Mouse (Mus musculus): ENCODE data around the gene Tmem40.

Gene Tmem40

GRCm38 (mm10) chr6:115698699-115699098, 63.5 kb downstream of the Tmem40 start:
- DNase-seq = no peak

DNA sequence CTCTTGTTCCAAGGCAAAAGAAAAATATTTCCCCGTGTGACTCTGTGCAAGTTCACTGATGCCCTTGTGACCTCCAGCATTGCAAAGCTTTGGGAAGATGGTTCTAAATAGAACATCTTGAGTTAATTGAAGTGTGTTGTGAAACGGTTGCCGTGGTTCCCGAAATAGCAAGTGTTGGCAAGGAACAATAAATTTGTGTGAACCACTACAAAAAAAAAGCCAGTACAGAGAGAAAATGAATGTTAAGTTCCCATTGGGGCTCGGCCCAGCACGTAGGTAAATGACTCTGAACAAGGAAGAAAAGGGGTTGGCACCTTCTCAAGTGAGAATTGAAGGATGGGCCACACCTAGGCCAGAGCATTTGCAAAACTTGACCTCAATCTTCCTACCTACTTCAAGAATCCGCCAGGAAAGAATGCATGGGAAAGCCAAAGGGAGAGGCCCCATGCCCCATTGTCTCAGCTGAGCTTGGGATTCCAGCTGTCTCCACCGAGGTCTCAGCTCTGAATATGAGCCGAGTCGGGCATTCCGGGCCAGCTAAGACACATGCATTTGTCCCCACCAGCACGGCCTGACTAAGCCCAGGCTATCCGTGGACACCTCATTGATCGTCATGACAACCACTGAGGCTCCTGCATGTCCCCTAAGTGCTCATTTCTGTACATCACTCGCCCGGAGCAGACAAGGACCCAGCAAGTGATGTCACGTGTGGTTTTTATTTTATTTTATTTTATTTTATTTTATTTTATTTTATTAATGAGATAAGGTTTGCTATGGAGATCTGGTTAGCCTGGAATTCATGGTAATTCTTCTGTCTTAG, 64.3 kb downstream of the Tmem40 start:
- no peak for DNase-seq

DNA sequence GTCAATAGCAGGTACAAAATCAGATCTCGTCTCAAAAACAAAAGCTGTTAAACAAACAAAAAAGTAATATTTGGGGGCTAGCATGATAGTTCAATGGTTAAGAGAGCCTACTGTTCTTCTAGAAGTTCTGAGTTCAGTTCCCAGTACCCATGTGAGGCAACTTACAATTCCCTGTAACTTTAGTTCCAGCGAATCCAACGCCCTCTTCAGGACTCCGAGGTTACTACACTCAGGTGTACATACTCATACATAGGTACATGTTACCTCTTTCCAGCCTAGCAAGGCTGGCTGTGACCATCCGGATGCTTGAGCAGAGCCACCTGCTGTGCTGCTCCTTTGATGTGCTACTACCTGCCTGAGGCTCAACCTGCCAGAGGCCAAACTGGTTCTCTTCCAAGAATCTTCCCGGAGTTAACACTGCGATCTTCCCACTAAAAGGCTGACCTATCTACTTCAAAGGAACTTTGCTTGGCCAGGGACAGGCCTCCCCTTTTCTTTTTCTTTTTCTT, 65.4 kb downstream of the Tmem40 start:
- no peak for DNase-seq

DNA sequence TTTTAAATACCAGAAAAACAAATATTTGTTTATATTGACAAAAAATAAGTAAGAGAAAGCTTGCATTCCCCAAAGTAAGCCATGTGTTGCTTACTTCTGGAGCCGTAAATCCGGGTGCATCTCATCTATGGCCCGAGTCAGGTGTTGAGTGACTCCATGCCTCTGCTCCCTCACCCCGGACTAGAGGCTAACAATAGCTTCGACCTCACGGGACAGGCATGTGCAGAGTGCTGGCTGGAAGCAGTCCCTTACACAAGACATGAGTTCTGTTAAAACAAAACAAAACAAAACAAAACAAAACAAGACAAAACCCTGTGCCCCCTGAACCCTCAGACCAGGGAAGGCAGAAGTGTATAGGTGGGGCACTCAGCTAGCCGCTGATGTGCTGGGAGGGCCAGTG, 67.1 kb downstream of the Tmem40 start:
- no peak for DNase-seq

DNA sequence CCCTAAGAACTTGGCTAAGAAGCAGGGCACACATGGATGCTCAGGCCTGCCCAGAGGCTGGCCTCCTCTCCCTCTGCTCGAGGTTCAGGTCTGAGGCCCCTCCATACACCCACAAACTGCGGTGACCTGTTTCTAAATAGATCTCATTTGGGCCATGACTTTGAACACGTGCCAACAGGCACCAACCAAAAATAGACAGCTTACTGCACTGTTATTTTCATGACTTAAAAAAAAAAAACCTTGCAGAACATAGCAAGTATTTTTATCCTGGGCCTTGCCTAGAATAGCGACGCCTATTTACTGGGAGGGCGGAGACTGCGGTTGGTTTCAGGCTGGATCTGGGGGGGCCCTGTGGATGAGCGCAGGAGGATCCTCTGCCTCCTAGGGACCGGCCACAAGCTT, 67.8 kb downstream of the Tmem40 start:
- peak; percentile 17 to 35 for DNase-seq

DNA sequence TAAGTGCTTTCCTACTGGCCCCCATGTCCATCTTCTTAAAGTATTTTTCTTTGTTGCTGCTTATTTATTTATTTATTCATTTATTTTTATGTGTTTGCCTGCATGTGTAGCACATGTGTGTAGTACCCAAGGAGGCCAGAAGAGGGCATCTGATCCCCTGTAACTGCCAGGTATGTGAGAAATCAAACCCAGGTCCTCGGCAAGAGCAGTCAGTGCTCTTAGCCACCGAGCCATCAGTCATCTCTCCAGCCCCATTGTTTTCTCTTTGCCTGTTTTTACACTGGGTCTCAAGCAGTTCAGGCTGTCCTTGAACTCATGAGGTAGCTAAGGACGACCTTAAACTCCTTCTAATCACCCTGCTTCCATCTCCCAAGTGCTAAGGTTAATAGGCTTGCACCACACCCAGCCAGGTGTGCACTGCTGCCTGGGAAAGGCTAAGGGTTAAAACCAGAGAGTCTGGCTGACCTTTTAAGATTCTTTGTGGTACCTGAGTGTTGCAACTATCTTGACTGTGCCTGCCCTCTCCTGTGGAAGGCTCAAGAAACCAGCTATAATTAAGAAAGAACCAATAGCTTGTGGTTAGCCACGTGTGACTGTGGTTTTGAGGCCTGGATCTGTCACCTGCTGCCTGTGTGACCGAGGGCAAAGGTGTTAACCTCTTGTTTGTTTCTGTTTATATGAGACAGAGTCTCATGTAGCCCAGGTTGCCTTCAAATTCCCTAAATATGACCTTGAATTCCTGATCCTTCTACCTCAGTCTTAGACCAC, 69.1 kb downstream of the Tmem40 start:
- DNase-seq = no peak

GRCm38 (mm10) chr6:115692163-115692950, 69.9 kb downstream of the Tmem40 start:
- DNase-seq = no peak

DNA sequence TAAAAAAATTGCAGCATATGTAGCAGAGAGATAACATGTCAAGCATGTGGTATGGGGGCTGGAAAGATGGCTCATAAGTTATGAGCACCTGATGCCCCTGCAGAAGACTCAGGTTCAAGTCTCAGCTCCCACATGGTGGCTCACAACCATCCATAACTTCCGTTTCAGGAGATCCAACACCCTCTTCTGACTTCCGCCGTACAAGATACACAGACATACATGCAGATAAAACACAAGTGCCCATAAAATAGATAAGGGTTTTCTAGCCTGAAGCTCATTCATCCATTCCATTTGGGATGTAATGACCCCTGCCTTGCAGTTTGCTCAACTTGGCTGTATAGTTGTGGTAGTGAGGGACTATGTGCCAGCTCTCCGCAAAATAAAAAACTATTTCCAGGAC, 72.1 kb downstream of the Tmem40 start:
- DNase-seq = no peak

GRCm38 (mm10) chr6:115688589-115688988, 73.6 kb downstream of the Tmem40 start:
- no peak for DNase-seq

DNA sequence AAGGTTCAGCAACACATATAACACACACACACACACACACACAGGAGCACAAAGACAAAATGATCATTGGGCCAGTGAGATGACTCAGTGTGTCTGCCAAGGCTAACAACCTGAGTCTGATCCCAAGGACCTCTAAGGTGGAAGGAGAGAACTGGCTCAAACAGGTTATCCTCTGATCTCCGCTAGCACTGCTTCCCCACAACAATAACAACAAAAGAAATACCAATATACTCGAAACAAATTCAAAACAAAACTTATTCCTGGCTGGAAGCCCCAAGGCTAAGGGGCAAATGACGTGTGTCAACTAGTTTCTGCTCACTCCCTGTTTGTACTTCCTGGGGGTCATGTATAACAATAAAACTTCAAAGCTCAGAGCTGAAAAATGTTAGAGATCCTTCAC, 74.5 kb downstream of the Tmem40 start:
- DNase-seq = no peak

- no peak for DNase-seq
Observed at GRCm38 (mm10) chr6:115684851-115685646, 77.2 kb downstream of the Tmem40 start.

DNA sequence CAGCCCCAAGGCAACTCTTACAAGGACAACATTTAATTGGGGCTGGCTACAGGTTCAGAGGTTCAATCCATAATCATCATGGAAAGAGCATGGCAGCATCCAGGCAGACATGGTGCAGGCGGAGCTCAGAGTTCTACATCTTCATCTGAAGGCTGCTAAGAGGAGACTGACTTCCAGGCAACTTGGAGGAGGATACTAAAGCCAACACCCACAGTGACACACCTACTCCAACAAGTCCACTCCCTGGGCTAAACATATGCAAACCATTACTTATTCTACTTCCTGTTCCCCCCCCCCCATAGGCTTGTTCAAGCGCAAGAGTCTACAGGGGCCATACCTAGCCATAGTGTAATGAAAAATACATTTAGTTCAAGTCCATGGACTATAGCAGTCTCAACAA, 77.9 kb downstream of the Tmem40 start:
- no peak for DNase-seq

GRCm38 (mm10) chr6:115681066-115681465, 81.1 kb downstream of the Tmem40 start:
- peak; percentile 50 to 55 for DNase-seq

Measured in cerebellum, postnatal 36 days (tissue).